Comparison of ENCODE assay signal across 23 mouse cellular contexts in genomic region chr11:23686671-23687070, GRCm38 (mm10). TPM values are rescaled to one million over a fixed set of nuclear protein-coding genes. Genes with fewer than 3 reads are reported as not detected.
DNase-seq lines count a peak whose midpoint lies in the region; ATAC-seq and TF ChIP-seq lines count a peak whose summit lies in the region.
"Had no signal": no experiment of that assay in that cellular context is flagged by ENCODE, and none has a peak within 500 bp of the region (broad histone marks: within the 10 kb centered on the region; RNA-seq: fewer than 3 reads in every experiment).

No protein-coding gene starts in this region.

- H3K4me3 ChIP-seq in midbrain, embryonic 11.5 days (ENCODE audit: low read depth, low read length), result no peak overlapping the region
- H3K4me3 ChIP-seq in midbrain, embryonic 15.5 days, result no peak overlapping the region
- H3K4me3 ChIP-seq in CH12.LX (replicated peaks in 1 of 3; ENCODE audit: low read depth in 2 of 3, low read length in 2 of 3, poor library complexity in 1 of 3), result no peak overlapping the region
- H3K4me3 ChIP-seq in kidney, embryonic 15.5 days (replicated peaks), result no peak overlapping the region
- H3K4me3 ChIP-seq: embryonic facial prominence, embryonic 13.5 days; embryonic facial prominence, embryonic 15.5 days; erythroblast, embryonic 14.5 days; forebrain, embryonic 10.5 days; forebrain, embryonic 12.5 days had no signal

- no peaks in the 10 kb centered on the region for H3K36me3 ChIP-seq in midbrain, embryonic 11.5 days (ENCODE audit: control insufficient read depth, insufficient read depth, low read length)
- peaks cover 4% of the 10 kb centered on the region; the same call in 1 of the 2 replicates for H3K36me3 ChIP-seq in midbrain, embryonic 15.5 days (replicated peaks)
- peaks cover 24 to 66% of the 10 kb centered on the region in 2 experiments for H3K36me3 ChIP-seq in CH12.LX (replicated peaks in 1 of 2; ENCODE audit: control insufficient read depth in 1 of 2, insufficient read depth in 1 of 2, low read length in 1 of 2)
- peaks cover 56% of the 10 kb centered on the region for H3K36me3 ChIP-seq in kidney, embryonic 15.5 days

- H3K4me2 ChIP-seq in midbrain, embryonic 11.5 days, result no peak overlapping the region
- H3K4me2 ChIP-seq in midbrain, embryonic 15.5 days, result no peak overlapping the region
- H3K4me2 ChIP-seq in CH12.LX (ENCODE audit: insufficient read depth, low read depth, poor library complexity, severe bottlenecking), result peak overlapping the region; percentile 0; the same call in 1 of the 2 replicates
- H3K4me2 ChIP-seq in kidney, embryonic 15.5 days, result no peak overlapping the region
- H3K4me2 ChIP-seq: embryonic facial prominence, embryonic 13.5 days; embryonic facial prominence, embryonic 15.5 days; forebrain, embryonic 12.5 days had no signal

- in situ Hi-C loops in CH12.LX (cut with MboI; ENCODE audit: low pct_ligation_motif_present, low pct_unique_long_range_greater_than_20kb, low sequenced_read_pairs), result loop anchor here (25.0 kb wide), 1 partner anchor 176 kb away; no protein-coding TSS in a partner anchor

- TF ChIP-seq CTCF in CH12.LX (conservative IDR thresholded peaks at IDR 0.05 in 1 of 2, IDR thresholded peaks at IDR 0.05 in 1 of 2; ENCODE audit: low read depth in 2 of 2, low read length in 2 of 2), result no peak

- H3K4me1 ChIP-seq in midbrain, embryonic 11.5 days (ENCODE audit: control insufficient read depth, insufficient read depth, low read length), result no peaks in the 10 kb centered on the region
- H3K4me1 ChIP-seq in midbrain, embryonic 15.5 days, result no peaks in the 10 kb centered on the region
- peaks cover 24 to 71% of the 10 kb centered on the region in 2 experiments for H3K4me1 ChIP-seq in CH12.LX (ENCODE audit: control insufficient read depth in 1 of 2, insufficient read depth in 2 of 2)
- H3K4me1 ChIP-seq in kidney, embryonic 15.5 days, result no peaks in the 10 kb centered on the region
- H3K4me1 ChIP-seq: embryonic facial prominence, embryonic 13.5 days; embryonic facial prominence, embryonic 15.5 days; forebrain, embryonic 10.5 days; forebrain, embryonic 12.5 days had no signal

- no peak for ATAC-seq in midbrain, embryonic 11.5 days (ENCODE audit: low FRiP score)
- ATAC-seq in midbrain, embryonic 15.5 days (replicated peaks), result no peak
- ATAC-seq in kidney, embryonic 15.5 days (replicated peaks; ENCODE audit: low FRiP score), result no peak
- ATAC-seq: CD4-positive, CD25-positive, alpha-beta regulatory T cell, adult 4 months; forebrain, embryonic 14.5 days; forebrain, embryonic 16.5 days had no signal

- DNase-seq in midbrain, embryonic 11.5 days (ENCODE audit: low spot score, missing footprints), result peak; percentile 57
- DNase-seq in A20 (ENCODE audit: low read depth, low spot score), result peak; percentile 64
- DNase-seq in CH12.LX (ENCODE audit: extremely low read depth), result no peak
- no peak for DNase-seq in embryo, embryonic 9.5 days (ENCODE audit: extremely low spot score)
- DNase-seq: adrenal gland, adult 2 months; adrenal gland, postnatal 10 days; adrenal gland, postnatal 25 days; B cell, adult 2 months; cerebellum, adult 11-12 months; cerebellum, adult 2 months; cerebellum, adult 9-10 months; cerebellum, postnatal 10 days; cerebellum, postnatal 25 days had no signal

- TF ChIP-seq POLR2A in CH12.LX (IDR thresholded peaks at IDR 0.05; ENCODE audit: low read depth, low read length), result no peak

- dilution Hi-C loops in CH12.LX (cut with MboI; ENCODE audit: extremely low pct_ligation_motif_present, extremely low pct_unique_long_range_greater_than_20kb, low sequenced_read_pairs), result no loop called here

- no peaks in the 10 kb centered on the region for H3K9me3 ChIP-seq in midbrain, embryonic 11.5 days (ENCODE audit: control insufficient read depth, low read length)
- no peaks in the 10 kb centered on the region for H3K9me3 ChIP-seq in midbrain, embryonic 15.5 days
- H3K9me3 ChIP-seq in CH12.LX (replicated peaks; ENCODE audit: low read length), result no peaks in the 10 kb centered on the region
- H3K9me3 ChIP-seq in kidney, embryonic 15.5 days (replicated peaks), result no peaks in the 10 kb centered on the region
- H3K9me3 ChIP-seq: embryonic facial prominence, embryonic 13.5 days; embryonic facial prominence, embryonic 15.5 days; forebrain, embryonic 10.5 days; forebrain, embryonic 12.5 days had no signal

- H3K27me3 ChIP-seq in midbrain, embryonic 11.5 days (ENCODE audit: control insufficient read depth, insufficient read depth, low read length), result no peaks in the 10 kb centered on the region
- no peaks in the 10 kb centered on the region for H3K27me3 ChIP-seq in midbrain, embryonic 15.5 days (replicated peaks)
- H3K27me3 ChIP-seq in CH12.LX (replicated peaks), result no peaks in the 10 kb centered on the region
- H3K27me3 ChIP-seq in kidney, embryonic 15.5 days, result no peaks in the 10 kb centered on the region
- H3K27me3 ChIP-seq: embryonic facial prominence, embryonic 13.5 days; embryonic facial prominence, embryonic 15.5 days; forebrain, embryonic 12.5 days had no signal

- H3K27ac ChIP-seq in midbrain, embryonic 11.5 days (ENCODE audit: low read depth, low read length), result no peak overlapping the region
- no peak overlapping the region for H3K27ac ChIP-seq in midbrain, embryonic 15.5 days
- peak overlapping the region; percentile 72 for H3K27ac ChIP-seq in CH12.LX (ENCODE audit: insufficient read depth, low read depth)
- H3K27ac ChIP-seq in kidney, embryonic 15.5 days, result no peak overlapping the region
- H3K27ac ChIP-seq: embryonic facial prominence, embryonic 13.5 days; embryonic facial prominence, embryonic 15.5 days; forebrain, embryonic 10.5 days had no signal

- TF ChIP-seq RAD21 in CH12.LX (IDR thresholded peaks at IDR 0.05; ENCODE audit: low read depth, low read length), result no peak

- no peak overlapping the region for H3K9ac ChIP-seq in midbrain, embryonic 11.5 days (ENCODE audit: low read length)
- no peak overlapping the region for H3K9ac ChIP-seq in midbrain, embryonic 15.5 days
- 0 out of 2 replicates have a peak overlapping the region, but pooled peaks have one; percentile 0 for H3K9ac ChIP-seq in CH12.LX (ENCODE audit: insufficient read depth, low read depth)
- H3K9ac ChIP-seq in kidney, embryonic 15.5 days, result no peak overlapping the region
- H3K9ac ChIP-seq: embryonic facial prominence, embryonic 13.5 days; embryonic facial prominence, embryonic 15.5 days; forebrain, embryonic 12.5 days had no signal

- TF ChIP-seq EP300 in CH12.LX (IDR thresholded peaks at IDR 0.05; ENCODE audit: low read length), result no peak

- H3K79me2 ChIP-seq in CH12.LX (replicated peaks; ENCODE audit: control insufficient read depth, extremely low read depth, insufficient read depth, poor library complexity, severe bottlenecking), result peaks cover 14% of the 10 kb centered on the region

- WGBS in midbrain, embryonic 11.5 days, result 88% methylated on average over 5 of the region's 5 CpGs
- 85% methylated on average over 5 of the region's 5 CpGs for WGBS in midbrain, embryonic 15.5 days
- 90% methylated on average over 5 of the region's 5 CpGs for WGBS in kidney, embryonic 15.5 days

TF ChIP-seq in CH12.LX, 34 proteins besides CTCF, POLR2A, EP300 and RAD21:
- TF ChIP-seq GABPA (IDR thresholded peaks at IDR 0.05; ENCODE audit: insufficient replicate concordance, low read depth, low read length) (no peak), CHD1 (IDR thresholded peaks at IDR 0.05; ENCODE audit: low read depth, low read length) (no peak), MXI1 (IDR thresholded peaks at IDR 0.05; ENCODE audit: low read depth, low read length) (0 out of 2 replicates have a peak, but pooled peaks have one; percentile 25), BHLHE40 (IDR thresholded peaks at IDR 0.05; ENCODE audit: low read depth, low read length) (no peak), MAZ (IDR thresholded peaks at IDR 0.05; ENCODE audit: low read depth, low read length) (no peak), NRF1 (IDR thresholded peaks at IDR 0.05; ENCODE audit: low read depth, low read length) (no peak)

RNA-seq across cellular contexts. Expression of gene Pex13, which starts 20.9 kb away (rescaled TPM):
- polyA plus RNA-seq in midbrain, embryonic 11.5 days (2014; fragmentation: Nextera tagmentation; extraction: Ambion mirVana), result 45.0 and 49.3 TPM in 2 replicates
- 29.6 and 30.5 TPM in 2 replicates for polyA plus RNA-seq in midbrain, embryonic 15.5 days (2015; fragmentation: Nextera tagmentation; extraction: Ambion mirVana)
- 20.4 and 22.6 TPM in 2 replicates for total RNA-seq in CH12.LX (2012; rRNA removed)
- 21.5 and 24.9 TPM in 2 replicates for total RNA-seq in CH12.LX (2014; rRNA removed)
- polyA plus RNA-seq in CH12.LX (2012; ENCODE audit: insufficient read length, low read depth), result 42.7 and 50.7 TPM in 2 replicates
- polyA plus RNA-seq in kidney, embryonic 15.5 days (2015; fragmentation: Nextera tagmentation; extraction: Ambion mirVana), result 33.9 and 35.8 TPM in 2 replicates

RNA-seq across cellular contexts. Expression of gene Pus10, which starts 21.2 kb away (rescaled TPM):
- polyA plus RNA-seq in midbrain, embryonic 11.5 days (2014; fragmentation: Nextera tagmentation; extraction: Ambion mirVana), result 19.1 and 20.7 TPM in 2 replicates
- polyA plus RNA-seq in midbrain, embryonic 15.5 days (2015; fragmentation: Nextera tagmentation; extraction: Ambion mirVana), result 10.8 and 12.0 TPM in 2 replicates
- total RNA-seq in CH12.LX (2012; rRNA removed), result 57.6 and 72.4 TPM in 2 replicates
- 113 and 138 TPM in 2 replicates for total RNA-seq in CH12.LX (2014; rRNA removed)
- 92.3 and 98.1 TPM in 2 replicates for polyA plus RNA-seq in CH12.LX (2012; ENCODE audit: insufficient read length, low read depth)
- polyA plus RNA-seq in kidney, embryonic 15.5 days (2015; fragmentation: Nextera tagmentation; extraction: Ambion mirVana), result 20.4 and 22.9 TPM in 2 replicates

RNA-seq across cellular contexts. Expression of gene 0610010F05Rik, which starts 53.2 kb away (rescaled TPM):
- 65.3 and 72.5 TPM in 2 replicates for polyA plus RNA-seq in midbrain, embryonic 11.5 days (2014; fragmentation: Nextera tagmentation; extraction: Ambion mirVana)
- 135 and 146 TPM in 2 replicates for polyA plus RNA-seq in midbrain, embryonic 15.5 days (2015; fragmentation: Nextera tagmentation; extraction: Ambion mirVana)
- total RNA-seq in CH12.LX (2012; rRNA removed) (11.6 and 13.8 TPM in 2 replicates), CH12.LX (2014; rRNA removed) (18.7 and 24.0 TPM in 2 replicates)
- polyA plus RNA-seq in CH12.LX (2012; ENCODE audit: insufficient read length, low read depth), result 16.4 and 18.3 TPM in 2 replicates
- polyA plus RNA-seq in kidney, embryonic 15.5 days (2015; fragmentation: Nextera tagmentation; extraction: Ambion mirVana), result 23.2 and 24.9 TPM in 2 replicates

Comparison
In these comparisons a context has a peak if more than half of its experiments do, and no peak if none do; other contexts are left out.
1. DNase-seq: peak in midbrain, embryonic 11.5 days (single experiment) and A20 (single experiment); none in CH12.LX (single experiment) and embryo, embryonic 9.5 days (single experiment).